Mouse (Mus musculus) adipocyte (in vitro differentiated cells): ENCODE results near the gene Tbk1.

Experiments
- DNase-seq: peaks from one replicate; pipeline ENCODE4 v3.0.0-alpha.2; 2016; ENCODE audit warnings: low spot score

Gene Tbk1

DNA sequence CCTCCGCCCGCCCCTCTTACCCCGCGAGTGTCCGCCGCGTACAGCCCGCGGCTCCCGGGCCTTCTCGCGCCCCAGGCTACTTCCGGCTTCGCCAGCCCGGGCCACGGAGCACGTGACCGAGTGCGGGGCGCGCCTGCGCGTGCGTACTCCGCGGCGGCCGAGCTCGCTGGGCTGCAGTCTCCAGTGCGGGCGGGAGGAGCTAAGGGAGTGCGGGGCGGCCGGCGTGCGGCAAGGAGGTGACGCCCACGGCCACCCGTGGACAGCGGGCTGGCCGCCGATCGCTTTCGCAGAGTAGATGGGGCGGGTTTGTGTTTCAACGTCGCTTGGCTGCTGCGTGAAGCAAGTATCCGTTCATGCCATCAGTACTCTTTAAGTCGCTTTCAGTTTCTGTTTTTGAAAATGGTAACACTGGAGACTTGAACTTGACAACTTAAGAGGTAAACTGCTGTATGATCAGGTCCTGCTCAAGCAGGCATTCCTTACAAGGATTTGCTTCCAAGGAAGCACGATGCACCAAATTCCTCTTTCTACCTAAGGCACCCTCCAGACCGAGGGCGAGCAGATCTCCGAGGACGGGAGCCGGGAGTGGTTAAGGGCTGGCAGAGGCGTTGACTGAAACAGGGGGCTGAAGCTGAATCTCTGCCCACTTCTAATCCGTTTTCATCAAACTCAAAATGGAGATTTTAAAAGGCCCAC is at the start of gene Tbk1:
Gene Tbk1, minus strand, starts transcription at position 113 of the 696 bp plus-strand sequence.
- DNase-seq, result peak; percentile 85

DNA sequence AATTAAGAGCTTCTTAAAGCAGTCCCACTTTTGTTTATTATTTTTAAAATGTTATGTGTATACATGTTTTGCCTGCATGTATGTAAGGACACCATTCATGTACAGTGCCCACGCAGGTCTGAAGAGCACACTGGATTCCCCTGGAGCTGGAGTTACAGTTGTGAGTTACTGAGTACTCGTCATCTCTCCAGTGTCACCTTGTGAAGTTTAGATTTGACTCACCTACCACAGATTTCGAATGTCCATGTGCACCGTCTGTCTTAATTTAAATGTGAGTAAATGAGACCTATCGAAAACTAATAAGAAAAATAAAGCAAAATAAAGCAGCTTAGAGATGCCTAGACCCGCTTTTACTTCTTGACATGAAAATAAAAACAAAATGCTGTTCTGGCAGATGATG is 49.7 kb upstream of the Tbk1 start:
- DNase-seq, result no peak

DNA sequence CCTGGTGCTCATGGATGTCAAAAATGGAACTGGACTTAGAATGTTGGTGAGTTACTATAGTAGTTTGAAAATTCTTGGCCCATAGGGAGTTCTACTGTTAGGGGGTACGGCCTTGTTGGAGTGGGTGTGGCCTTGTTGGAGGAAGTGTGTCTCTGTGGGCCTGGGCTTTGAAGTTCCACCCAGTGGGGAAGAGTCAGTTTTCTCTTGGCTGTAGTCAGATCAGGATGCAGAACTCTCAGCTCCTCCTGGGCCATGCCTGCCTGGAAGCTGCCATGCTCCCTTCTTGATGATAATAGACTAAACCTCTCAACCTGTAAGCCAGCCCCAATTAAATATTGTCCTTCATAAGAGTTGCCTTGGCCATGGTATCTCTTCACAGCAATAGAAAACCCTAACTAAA is 47.6 kb upstream of the Tbk1 start:
- DNase-seq, result no peak

DNA sequence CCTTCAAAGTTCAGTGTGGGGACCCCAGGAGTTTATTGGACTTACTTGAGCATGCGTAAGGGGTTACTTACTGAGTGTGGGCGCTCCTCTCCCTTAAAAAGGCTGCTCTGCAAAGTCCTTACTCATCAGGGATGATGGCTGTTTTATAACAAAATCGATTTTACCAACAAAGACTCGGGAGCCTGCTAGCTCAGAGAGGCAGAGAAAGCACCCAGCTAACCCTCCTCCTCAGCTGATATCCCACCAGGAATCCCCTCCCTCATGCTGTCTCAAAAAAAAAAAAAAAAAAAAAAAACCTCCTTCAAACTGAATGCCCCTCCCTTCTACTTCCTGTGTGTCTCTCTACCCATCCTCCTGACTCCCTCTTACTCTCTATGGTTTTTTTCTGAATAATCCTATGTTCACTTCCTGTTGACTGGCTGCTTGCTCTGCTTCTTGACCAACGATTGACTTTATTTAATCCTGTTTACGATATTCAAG is 42.0 kb upstream of the Tbk1 start:
- no peak for DNase-seq

DNA sequence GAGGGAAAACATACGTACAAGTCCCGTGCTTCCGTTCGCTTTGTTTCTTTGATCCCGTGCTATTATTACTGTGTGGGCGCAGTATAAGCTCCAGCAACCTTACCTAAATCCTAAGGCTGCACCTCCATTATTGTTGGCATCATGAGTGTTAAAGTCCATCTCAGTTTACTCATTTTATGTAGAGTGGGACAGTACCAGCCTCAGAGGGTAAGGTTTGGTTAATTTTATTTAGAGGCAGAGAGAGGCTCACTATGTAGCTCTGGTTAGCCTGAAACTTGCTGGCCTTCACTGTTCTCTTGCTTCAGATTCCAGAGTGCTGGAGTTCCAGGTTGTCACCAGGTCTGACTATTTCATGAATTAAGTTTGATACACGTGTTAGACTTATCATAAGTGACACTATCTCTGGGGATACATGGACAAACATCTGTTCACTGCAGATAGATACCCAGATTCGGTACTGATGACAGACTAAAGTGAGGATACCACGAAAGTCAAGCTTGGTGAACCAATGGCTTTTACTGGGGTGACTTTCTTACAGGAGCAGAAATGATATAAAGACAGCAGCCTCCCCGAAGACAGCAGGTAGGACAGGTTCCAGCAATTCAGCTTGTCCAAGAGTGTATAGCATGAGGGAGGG is 40.7 kb upstream of the Tbk1 start:
- no peak for DNase-seq

DNA sequence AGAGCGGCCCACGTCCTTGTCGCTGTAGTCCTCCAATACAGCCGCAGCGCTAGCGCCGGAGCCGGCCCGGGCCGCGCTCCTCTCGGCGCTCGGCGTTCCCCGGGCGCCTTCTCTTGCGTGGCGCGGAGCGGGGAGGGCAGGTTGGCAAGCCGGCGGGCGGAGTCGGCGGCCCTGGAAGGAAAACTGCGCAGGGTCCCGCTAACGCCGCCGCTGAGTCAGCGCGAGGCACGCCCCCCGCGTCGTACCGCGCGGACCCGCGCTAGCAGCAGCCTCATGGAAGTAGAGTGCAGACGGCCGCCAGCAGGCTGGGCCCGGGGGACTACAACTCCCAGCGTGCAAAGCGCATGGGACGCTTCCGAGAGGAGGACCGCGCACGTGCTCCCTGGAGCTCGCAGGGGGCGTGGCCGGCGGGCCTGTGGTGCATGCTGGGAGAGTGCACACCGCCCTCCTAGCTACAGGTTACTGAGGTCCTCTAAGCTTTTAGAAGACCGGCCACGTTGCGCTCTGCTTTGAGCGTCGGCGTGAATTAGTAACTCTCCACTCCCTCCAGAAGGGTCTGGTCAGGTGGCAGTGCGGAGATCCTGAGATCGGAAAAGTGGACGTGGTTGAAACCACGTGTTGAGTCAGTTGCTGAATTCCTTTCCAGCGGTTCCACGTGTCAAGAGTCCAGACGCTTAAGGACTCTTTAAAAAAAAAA is 39.7 kb upstream of the Tbk1 start, which contains the start of gene Xpot:
Gene Xpot, minus strand, starts transcription at position 147 of the 697 bp plus-strand sequence.
- DNase-seq, result peak; percentile 94

DNA sequence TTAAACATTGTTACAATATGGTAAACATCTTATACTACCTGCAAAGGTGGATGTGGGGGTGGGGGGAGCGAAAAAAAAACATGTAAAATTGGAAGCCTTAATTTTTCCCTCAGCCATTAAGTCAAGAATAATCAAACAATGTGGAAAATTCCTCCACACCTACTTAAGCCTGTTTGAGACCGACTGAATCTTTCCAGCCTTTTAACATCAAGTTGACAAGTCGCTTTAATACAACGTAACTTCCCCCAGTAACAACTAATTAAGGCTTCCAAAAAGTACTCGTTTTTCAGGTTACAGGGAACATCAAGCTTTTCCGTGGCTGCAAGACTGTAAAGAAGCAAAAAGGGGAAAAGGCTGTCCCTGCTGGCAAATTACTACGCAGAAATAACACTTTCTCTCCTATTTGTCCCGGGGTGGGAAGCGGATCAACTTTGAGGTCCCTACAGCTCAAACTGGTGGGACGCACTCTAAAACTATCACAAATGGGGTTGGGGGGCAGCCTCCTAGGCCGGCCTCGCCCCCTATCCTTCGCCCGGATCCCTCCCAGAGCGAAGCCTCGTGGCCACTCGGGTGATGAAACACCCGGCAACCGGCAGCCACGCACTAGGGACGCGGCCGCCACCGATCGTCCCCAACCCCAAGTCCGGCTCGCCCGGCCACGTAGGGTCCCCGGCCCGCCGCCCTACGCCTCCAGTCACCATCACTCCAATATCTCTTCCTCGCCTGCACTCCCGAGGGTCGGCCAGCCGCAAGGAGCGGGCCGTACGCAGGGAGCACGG is 39.0 kb upstream of the Tbk1 start:
- peak; percentile 64 for DNase-seq

DNA sequence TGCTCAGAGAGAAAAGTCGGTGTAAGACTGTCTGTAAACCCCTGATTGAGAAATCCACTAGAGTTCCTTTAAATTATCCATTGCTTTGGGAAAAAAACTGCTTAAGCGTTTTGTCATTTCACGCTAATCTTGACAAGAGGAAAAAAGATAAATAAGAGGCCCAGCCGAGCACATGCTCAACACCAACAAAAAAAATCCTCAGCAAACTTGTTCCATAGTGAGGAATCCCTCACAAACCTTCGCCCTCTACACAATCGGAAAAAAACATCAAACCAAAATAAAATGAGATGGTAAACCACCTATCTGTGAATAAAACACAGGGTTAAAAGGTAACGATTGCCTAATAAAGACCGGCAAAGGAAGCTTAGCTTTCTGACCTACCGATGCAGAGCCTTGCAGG is 38.4 kb upstream of the Tbk1 start:
- DNase-seq, result peak; percentile 17

DNA sequence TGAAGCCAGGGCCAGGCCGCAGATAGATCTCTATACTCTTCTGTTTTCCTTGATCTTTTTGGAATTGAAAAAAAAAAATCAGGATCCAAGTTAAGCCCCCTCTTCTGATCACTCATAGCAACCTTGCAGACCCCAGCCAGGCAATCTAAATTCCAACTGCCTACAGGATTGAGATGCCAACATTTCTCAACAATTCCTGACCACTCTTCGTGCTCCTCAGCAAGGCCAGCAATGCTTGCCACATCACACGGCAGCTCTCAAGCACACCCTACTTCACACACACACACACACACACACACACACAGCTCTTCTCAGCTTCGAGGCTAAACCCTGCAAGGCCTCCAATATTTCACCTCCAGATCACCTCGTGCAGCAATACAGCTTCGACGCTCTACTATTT is 37.1 kb upstream of the Tbk1 start:
- DNase-seq, result peak; percentile 20

DNA sequence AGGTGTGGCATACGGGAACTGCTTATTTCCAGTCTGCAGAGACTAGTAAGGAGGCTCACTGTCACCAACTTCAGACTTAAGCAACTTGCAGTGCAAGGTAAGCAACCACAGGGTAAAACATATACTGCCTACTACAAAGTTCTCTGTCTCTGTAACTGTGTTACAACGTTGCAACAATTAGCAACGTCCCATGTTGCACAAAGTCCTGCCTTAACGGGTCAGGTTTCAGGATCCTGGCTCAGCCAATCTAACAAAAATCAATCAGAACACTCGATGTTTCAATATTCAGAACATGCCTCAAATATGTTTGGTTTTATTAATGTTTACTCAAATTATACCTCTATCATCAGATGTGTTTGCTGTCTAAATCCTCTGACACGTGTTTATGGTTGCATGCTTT is 35.8 kb upstream of the Tbk1 start:
- no peak for DNase-seq

DNA sequence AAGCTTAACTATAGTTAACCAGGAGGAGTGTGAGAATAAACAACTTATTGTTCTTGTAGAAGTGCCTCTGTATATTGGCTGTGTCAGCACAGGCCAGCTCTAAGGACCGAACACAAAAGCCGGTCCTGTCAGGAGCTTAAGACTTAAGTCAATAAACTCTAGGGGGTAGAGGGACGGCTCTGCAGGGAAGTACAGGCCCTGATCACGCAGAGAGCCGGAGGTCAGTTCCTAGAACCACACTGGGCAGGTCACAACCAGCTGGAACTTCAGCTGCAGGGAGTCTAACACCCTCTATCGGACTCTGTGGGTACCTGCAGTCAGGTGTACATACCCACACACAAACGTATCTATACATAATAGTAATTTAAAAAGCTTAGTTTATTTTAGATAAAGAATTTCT is 29.3 kb upstream of the Tbk1 start:
- DNase-seq, result no peak

DNA sequence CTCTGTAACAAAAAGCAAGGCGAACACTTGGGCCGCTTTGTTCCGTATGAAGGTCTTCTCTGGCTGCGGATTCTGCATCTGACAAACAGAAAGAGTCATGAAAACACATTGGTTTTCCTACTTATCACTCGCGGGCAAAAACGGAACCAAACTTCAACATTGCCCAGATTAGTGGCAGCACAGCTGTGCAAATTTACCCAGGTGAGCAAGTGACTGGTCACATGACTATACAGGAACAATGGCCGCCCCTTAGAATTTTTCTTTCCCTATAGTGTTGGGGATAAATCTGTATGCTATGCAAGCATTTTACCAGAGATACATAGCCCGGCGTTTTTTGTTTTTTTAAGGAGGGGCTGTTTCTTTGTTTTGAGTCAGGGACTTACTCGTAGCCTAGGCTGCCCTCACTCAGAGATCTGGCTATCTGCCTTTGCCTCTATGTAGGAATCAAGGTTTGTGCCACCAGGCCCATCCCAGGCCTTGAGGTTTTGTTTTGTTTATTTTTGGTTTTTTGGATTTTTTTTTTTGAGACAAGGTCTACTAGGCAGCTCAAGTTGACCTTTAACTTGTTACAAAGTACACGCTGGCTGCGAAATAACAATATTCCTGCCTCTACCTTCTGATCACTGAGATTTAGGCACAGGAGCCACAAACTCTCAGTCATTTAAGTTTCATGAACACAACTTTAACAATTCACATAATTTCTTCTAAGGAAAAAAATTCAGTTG is 28.7 kb upstream of the Tbk1 start:
- DNase-seq, result no peak

DNA sequence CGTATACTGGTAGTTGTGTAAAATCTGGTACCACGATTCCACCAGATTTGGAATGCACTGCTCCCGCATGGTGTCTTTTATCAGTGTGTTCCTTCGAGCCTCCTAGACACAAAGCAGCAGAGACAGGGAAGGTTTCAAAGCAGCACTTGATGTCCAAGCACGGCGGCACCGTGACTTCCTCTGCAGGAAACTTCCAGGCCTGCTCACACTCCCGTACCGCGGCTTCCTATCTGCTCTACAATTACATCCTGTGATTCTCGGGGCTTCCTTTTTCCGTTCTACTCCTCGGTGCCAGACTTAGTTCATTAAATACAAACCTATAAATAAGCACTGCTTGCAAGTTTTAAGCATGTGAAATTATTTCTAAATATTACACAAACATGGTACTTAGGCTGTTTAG is 27.0 kb upstream of the Tbk1 start:
- no peak for DNase-seq

DNA sequence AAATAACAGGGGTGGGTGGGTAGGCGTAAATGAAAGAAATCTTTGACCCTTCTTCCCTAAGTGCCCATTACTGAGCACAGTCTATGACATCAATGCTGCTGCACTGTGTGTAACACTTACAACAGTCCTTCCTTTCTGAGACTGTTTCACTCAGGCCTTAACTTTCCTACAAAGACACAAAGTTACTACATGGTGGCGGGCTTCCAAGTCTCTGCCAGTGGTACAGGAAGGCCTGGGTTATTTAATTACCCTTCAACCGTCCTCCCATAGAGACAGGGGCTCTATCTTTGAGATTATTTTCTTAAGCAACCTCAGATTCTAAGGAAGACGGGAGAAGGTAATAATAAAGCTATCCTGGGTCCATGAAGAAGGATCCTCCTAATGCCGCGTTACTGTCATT is 25.9 kb upstream of the Tbk1 start:
- DNase-seq, result no peak

DNA sequence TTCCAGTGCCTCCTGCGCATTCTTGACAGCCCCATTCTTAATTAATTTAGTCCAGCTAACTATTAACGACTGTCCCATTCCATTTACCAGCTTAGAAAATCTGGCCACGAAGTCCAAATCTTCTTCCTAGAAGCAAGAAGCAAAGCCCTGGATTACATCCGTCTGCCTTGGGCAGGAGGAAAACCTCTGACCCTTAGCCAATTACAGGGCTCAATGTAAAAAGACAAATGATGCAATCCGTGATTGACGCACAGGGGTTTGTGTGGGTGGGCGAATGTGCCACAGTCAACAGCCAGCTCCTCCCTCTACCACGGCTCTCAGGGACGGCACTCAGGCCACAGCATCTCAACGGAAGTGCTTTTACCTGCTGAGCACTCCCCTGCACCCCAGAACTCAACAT is 25.0 kb upstream of the Tbk1 start:
- DNase-seq, result no peak

DNA sequence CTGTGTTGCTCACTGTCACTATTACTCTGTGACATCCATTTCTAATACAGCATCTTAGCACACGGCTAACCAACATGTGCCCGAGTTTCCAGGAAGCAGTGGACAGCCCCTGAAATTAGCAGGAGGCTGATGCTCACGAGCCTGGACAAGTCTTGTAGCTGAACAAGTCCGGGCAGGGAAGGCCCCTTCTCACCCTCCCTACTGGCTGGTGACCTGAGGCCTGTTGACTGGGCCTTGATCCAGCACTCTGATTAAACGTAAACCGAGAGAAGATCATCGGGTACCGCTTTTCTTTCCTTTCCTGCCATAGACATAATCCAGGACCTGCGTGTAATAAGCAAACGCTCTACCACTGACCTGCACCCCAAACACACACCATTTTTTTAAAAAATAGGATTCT is 21.6 kb upstream of the Tbk1 start:
- DNase-seq, result no peak

DNA sequence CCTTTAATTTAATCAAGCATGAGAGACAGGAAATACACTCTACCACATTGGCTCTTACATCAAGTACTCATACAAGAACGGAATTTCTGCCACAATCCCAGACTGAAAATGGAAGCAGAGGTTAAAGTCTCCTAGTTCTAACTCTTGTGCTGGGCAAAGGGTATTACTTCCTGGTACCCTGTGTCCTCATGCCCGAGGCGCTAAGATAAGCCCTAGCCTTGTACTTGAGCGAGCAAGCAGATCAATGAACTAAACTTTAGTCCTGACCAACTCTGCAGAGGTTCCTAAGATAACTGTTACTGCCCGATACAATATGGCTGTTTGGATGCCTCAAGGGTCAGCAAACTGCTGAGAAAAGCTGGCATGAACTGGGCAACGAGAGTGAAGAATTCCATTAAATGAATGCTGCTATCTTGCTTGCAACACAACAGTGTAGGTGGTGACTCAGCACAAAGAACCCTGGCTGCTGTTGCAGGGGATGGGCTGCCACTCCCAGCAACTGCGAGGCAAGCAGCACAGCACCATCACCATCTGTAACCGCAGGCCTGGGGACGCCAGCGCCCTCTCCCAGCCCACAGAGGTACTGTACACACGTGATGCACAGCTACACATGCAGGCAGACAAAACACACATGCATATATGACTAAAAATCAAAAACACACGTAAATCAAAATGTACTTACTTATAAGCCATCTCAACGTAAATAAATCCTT is 18.2 kb upstream of the Tbk1 start:
- no peak for DNase-seq

DNA sequence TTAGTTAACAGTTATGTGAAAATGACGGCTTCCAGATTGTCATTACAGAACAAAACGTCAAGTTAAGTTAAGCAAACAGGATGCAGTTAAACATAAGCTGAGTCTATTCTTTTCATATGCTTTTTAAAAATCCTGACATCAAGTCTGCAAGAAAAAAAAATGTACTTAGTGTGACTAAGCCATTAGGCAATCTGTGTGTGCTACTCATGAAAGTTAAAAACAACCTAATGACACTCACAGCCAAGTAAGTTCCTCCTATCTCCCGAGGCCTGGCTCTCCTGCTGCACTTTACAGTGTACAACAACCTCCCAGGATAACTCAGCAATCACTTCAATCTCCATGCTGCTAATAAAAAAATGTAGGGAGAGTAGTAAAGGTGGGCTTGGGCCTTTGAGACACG is 17.0 kb upstream of the Tbk1 start:
- no peak for DNase-seq

DNA sequence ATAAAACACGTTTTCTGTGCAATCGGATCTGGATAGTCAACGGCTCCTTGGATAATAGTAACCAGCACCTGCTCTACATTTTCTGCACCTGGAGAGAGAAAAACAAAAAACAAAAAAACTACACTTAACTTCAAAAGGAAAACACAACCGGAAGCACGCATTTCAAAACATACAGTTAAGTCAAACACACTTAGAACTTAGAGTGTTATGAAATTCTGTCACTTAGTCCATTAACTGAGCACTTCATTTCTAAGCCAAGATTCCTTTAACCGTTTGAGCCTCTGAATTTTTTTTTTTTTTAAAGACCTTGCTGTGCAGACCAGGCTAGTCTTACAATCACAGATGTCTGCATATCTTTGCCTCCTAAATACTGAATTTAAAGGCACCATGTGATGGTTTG is 14.7 kb upstream of the Tbk1 start:
- DNase-seq, result no peak

DNA sequence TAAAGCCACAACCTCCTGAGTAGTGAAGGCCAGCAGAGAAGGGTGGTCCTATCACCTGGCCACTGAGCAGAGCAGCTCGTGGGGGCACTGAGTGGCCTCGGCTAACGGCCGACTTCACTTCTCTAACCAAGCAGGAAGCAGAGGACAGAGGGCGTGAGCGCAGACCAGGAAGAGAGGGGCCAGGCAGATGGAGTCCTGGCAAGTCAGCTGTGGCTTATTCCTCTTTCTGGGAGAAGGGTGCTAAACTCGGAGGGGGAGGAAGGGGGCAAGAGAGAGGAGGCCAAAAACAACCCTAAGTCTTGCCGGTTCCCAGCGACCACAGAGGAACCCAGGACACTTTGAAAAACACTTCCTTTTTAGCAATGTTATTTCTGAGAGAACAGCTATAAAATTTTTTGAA is 10.0 kb upstream of the Tbk1 start:
- no peak for DNase-seq

DNA sequence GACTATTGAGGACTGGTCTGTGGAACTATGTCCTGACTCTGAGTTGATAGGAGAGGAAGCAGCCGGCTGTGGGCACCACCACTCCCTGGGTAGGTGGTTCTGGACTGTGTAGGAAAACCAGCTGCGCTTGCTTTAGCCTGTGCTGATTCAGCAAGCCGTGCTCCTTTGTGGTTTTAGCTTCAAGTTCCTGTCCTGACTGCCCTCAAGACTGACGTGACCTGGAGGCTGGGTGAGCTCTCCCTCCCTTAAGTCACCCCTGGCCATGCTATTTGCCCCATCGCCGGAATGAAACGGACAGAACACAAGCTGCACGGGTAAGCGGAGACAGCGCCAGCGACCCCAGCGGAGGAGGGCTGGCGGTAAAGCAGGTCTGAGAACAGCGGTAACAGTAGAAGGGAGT is 4.5 kb upstream of the Tbk1 start:
- no peak for DNase-seq
